Mouse (Mus musculus) kidney, adult 11 months (tissue): ENCODE measurements around the gene Kcnh1.

Experiments used
- DNase-seq: peaks from one replicate; pipeline ENCODE4 v3.0.0; 2022

Gene Kcnh1

GRCm38 (mm10) chr1:192419176-192419575 is 228.6 kb downstream of the Kcnh1 start:
- no peak for DNase-seq

GRCm38 (mm10) chr1:192421377-192422166 is 231.0 kb downstream of the Kcnh1 start:
- no peak for DNase-seq

GRCm38 (mm10) chr1:192431423-192431822 is 240.8 kb downstream of the Kcnh1 start:
- no peak for DNase-seq

- DNase-seq: no peak
Observed at GRCm38 (mm10) chr1:192435503-192435902, 244.9 kb downstream of the Kcnh1 start.

GRCm38 (mm10) chr1:192439151-192439837 is 248.7 kb downstream of the Kcnh1 start:
- no peak for DNase-seq

- no peak for DNase-seq
Observed at GRCm38 (mm10) chr1:192442772-192443445, 252.3 kb downstream of the Kcnh1 start.

GRCm38 (mm10) chr1:192443998-192444657 is 253.6 kb downstream of the Kcnh1 start:
- DNase-seq: no peak

- DNase-seq: peak; percentile 79
Observed at GRCm38 (mm10) chr1:192444658-192445447, 254.3 kb downstream of the Kcnh1 start.

- no peak for DNase-seq
Observed at GRCm38 (mm10) chr1:192446158-192446557, 255.6 kb downstream of the Kcnh1 start.

GRCm38 (mm10) chr1:192447666-192448065 is 257.1 kb downstream of the Kcnh1 start:
- no peak for DNase-seq

GRCm38 (mm10) chr1:192448512-192448911 is 257.9 kb downstream of the Kcnh1 start:
- DNase-seq: peak; percentile 24

GRCm38 (mm10) chr1:192449572-192450351 is 259.2 kb downstream of the Kcnh1 start:
- DNase-seq: peak; percentile 16

GRCm38 (mm10) chr1:192450425-192450824 is 259.9 kb downstream of the Kcnh1 start:
- DNase-seq: no peak

GRCm38 (mm10) chr1:192451722-192452121 is 261.1 kb downstream of the Kcnh1 start:
- DNase-seq: no peak

GRCm38 (mm10) chr1:192454501-192454900 is 263.9 kb downstream of the Kcnh1 start:
- DNase-seq: no peak

GRCm38 (mm10) chr1:192454981-192455380 is 264.4 kb downstream of the Kcnh1 start:
- no peak for DNase-seq

- DNase-seq: no peak
Observed at GRCm38 (mm10) chr1:192457037-192457436, 266.5 kb downstream of the Kcnh1 start.

GRCm38 (mm10) chr1:192457526-192458206 is 267.1 kb downstream of the Kcnh1 start:
- no peak for DNase-seq

- no peak for DNase-seq
Observed at GRCm38 (mm10) chr1:192463732-192464131, 273.2 kb downstream of the Kcnh1 start.

GRCm38 (mm10) chr1:192472366-192472765 is 281.8 kb downstream of the Kcnh1 start:
- DNase-seq: no peak

GRCm38 (mm10) chr1:192473134-192473533 is 282.6 kb downstream of the Kcnh1 start:
- no peak for DNase-seq
